Mouse (Mus musculus): Measurements from ENCODE around the gene Glud1. TPM values are rescaled to one million over a fixed set of nuclear protein-coding genes. Genes with fewer than 3 reads are reported as not detected.
"Not testable (repeated sequence)": the region's sequence is repeated elsewhere in the genome, so short reads cannot be mapped to it uniquely, and the experiment has no call there.

The Glud1 gene
- polyA plus RNA-seq, 1 experiment from 2014 or later, result 86.0 TPM

DNA sequence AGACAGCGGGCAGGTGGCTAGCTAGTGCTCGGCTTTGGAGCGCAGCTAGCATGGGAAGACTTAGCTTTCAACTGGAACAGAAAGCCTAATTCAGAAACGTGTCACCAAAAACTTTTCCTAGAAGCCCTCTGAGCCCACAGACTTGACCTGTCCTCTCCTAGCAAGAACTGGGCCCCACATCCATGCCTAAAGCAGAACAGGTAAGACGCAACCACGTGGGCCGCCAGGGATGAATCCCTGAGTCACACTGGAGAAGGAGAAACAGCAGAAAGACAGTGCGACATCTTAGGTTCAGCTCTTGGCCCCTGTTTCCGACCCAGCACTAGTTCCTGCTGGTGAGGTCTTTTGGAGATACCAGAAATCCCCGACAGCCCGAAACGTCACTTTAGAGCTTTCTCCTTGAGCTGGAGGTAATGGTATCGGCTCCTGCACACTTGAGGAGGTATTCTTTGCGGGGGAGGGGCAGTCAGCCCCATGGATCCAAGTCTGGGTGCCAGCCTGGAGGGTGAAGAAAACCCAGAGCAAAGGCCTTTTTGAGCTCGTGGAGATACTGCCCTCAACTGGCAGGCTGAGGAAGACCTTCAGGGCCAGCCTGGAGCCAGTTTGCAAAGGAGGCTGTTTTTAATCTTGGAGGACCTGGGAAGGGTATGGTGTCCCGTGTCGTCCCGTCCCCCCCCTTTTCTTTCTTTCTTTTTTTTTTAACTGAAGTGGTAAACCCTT lies 52.4 kb downstream of the Glud1 start:
- H3K36me3 ChIP-seq (ENCODE audit: control insufficient read depth, insufficient read depth, low read length), result no peaks in the 10 kb centered on the region
- 28% methylated on average over 18 of the region's 18 CpGs for WGBS
- DNase-seq (ENCODE audit: low spot score) (peak; percentile 69), ATAC-seq (ENCODE audit: low FRiP score) (peak; percentile 49)
- no peak overlapping the region for H3K27ac ChIP-seq (ENCODE audit: low read depth, low read length)
- H3K4me1 ChIP-seq (replicated peaks; ENCODE audit: control insufficient read depth, insufficient read depth, low read length), result no peaks in the 10 kb centered on the region
- H3K9me3 ChIP-seq (ENCODE audit: control insufficient read depth, low read length), result no peaks in the 10 kb centered on the region
- H3K27me3 ChIP-seq (ENCODE audit: control insufficient read depth, insufficient read depth, low read length), result no peaks in the 10 kb centered on the region; the same call in 1 of the 2 replicates
- H3K4me3 ChIP-seq (ENCODE audit: low read depth, low read length), result peak overlapping the region; percentile 30
- H3K4me2 ChIP-seq (replicated peaks; ENCODE audit: low read depth, low read length), result peak overlapping the region; percentile 44
- no peak overlapping the region for H3K9ac ChIP-seq (ENCODE audit: low read depth, low read length)

GRCm38 (mm10) chr14:34363490-34364253 lies 53.1 kb downstream of the Glud1 start:
- H3K9ac ChIP-seq (ENCODE audit: low read depth, low read length), result peak overlapping the region; percentile 51
- peak overlapping the region; percentile 44 for H3K4me2 ChIP-seq (replicated peaks; ENCODE audit: low read depth, low read length)
- H3K4me3 ChIP-seq (ENCODE audit: low read depth, low read length), result peak overlapping the region; percentile 30
- H3K27me3 ChIP-seq (ENCODE audit: control insufficient read depth, insufficient read depth, low read length), result no peaks in the 10 kb centered on the region; the same call in 1 of the 2 replicates
- H3K9me3 ChIP-seq (ENCODE audit: control insufficient read depth, low read length), result no peaks in the 10 kb centered on the region
- ATAC-seq (ENCODE audit: low FRiP score), result peak; percentile 81
- H3K4me1 ChIP-seq (replicated peaks; ENCODE audit: control insufficient read depth, insufficient read depth, low read length), result no peaks in the 10 kb centered on the region
- H3K27ac ChIP-seq (ENCODE audit: low read depth, low read length), result no peak overlapping the region
- WGBS, result 2% methylated on average over 32 of the region's 32 CpGs
- no peaks in the 10 kb centered on the region for H3K36me3 ChIP-seq (ENCODE audit: control insufficient read depth, insufficient read depth, low read length)
- DNase-seq (ENCODE audit: low spot score), result peak; percentile 71

DNA sequence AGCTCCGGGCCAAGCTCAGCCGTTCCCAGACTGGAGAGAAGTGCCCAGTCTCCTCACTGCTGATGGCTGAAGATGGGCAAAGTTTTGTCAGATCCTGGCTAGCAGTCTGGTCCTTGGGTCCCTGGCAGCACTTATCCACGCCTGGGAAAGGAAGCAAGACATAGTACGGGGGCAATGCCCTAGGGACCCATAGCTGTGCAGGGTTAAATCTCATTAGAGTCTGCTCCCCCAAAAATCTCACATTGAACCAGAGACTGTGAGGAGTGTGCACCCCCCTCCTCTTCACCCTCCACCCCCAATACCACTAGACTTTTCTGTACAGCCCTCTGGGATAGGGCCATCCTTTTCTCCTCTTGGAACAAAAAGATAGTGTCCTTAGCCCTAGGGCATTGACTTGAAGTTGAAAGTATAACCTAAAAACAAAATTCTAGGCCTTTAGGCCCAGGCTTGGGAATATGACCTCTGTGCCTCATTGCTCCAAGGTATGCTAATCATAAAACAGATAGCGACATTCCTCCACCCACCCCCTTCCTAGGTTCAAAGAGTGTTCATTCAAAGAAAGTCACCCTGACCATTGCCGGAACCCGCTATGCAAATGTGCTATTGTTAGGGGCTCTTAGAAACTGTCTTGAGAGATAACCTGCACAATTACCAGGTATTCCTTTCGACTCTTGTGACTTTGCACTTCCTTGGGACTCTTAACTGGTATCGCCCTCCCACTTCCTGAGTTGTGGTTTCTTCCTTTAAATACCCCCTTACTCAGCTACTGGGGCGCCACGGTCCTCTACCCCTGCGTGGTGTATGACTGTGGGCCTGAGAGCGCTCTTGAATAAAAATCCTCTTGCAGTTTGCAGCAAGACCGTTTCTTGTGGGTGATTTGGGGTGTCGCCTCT lies 54.0 kb downstream of the Glud1 start:
- not testable (repeated sequence) for H3K27ac ChIP-seq (ENCODE audit: low read depth, low read length); DNase-seq (ENCODE audit: low spot score); H3K9me3 ChIP-seq (ENCODE audit: control insufficient read depth, low read length); H3K27me3 ChIP-seq (ENCODE audit: control insufficient read depth, insufficient read depth, low read length); H3K4me1 ChIP-seq (replicated peaks; ENCODE audit: control insufficient read depth, insufficient read depth, low read length); H3K36me3 ChIP-seq (ENCODE audit: control insufficient read depth, insufficient read depth, low read length)
- peak; percentile 43 for ATAC-seq (ENCODE audit: low FRiP score)
- Histone ChIP-seq H3K4me3 (ENCODE audit: low read depth, low read length) (peak overlapping the region; percentile 30; the same call in 1 of the 2 replicates), H3K9ac (ENCODE audit: low read depth, low read length) (peak overlapping the region; percentile 51; the same call in 1 of the 2 replicates), H3K4me2 (replicated peaks; ENCODE audit: low read depth, low read length) (peak overlapping the region; percentile 44)
- WGBS, result 78% methylated on average over 15 of the region's 15 CpGs

- 96% methylated on average over 2 of the region's 2 CpGs for WGBS
- no peaks in the 10 kb centered on the region; the same call in 1 of the 2 replicates for H3K27me3 ChIP-seq (ENCODE audit: control insufficient read depth, insufficient read depth, low read length)
- no peak overlapping the region for H3K4me3 ChIP-seq (ENCODE audit: low read depth, low read length)
- H3K36me3 ChIP-seq (ENCODE audit: control insufficient read depth, insufficient read depth, low read length), result no peaks in the 10 kb centered on the region
- no peak overlapping the region for H3K9ac ChIP-seq (ENCODE audit: low read depth, low read length)
- ATAC-seq (ENCODE audit: low FRiP score), result no peak
- no peak overlapping the region for H3K4me2 ChIP-seq (replicated peaks; ENCODE audit: low read depth, low read length)
- no peak for DNase-seq (ENCODE audit: low spot score)
- no peak overlapping the region for H3K27ac ChIP-seq (ENCODE audit: low read depth, low read length)
- no peaks in the 10 kb centered on the region for H3K4me1 ChIP-seq (replicated peaks; ENCODE audit: control insufficient read depth, insufficient read depth, low read length)
- no peaks in the 10 kb centered on the region for H3K9me3 ChIP-seq (ENCODE audit: control insufficient read depth, low read length)
These were observed 54.6 kb downstream of the Glud1 start for GRCm38 (mm10) chr14:34365147-34365507.

DNA sequence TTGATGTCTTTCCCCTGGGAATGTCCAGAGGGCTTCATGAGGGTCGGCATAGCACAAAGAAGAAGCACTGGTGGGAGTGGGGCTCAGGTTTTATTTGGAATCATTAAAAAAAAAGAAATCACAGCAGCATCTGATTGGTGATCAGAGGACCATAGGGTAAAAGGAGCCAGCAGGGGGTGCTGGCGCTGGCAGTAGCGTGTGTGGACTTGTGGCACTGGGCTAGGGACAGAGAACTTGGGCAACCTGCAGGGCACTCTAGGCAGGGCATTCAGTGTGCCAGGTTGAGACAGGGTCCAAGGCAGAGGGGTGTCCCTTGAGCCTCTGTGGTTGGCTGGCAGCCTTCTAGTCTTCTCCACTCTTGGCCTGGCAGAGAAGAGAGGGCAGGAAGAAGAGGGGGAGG lies 59.7 kb downstream of the Glud1 start:
- H3K9me3 ChIP-seq (ENCODE audit: control insufficient read depth, low read length), result no peaks in the 10 kb centered on the region
- no peak overlapping the region for H3K4me3 ChIP-seq (ENCODE audit: low read depth, low read length)
- no peak overlapping the region for H3K27ac ChIP-seq (ENCODE audit: low read depth, low read length)
- no peak overlapping the region for H3K9ac ChIP-seq (ENCODE audit: low read depth, low read length)
- no peaks in the 10 kb centered on the region for H3K36me3 ChIP-seq (ENCODE audit: control insufficient read depth, insufficient read depth, low read length)
- DNase-seq (ENCODE audit: low spot score), result no peak
- WGBS, result 64% methylated on average over 3 of the region's 3 CpGs
- no peak for ATAC-seq (ENCODE audit: low FRiP score)
- no peaks in the 10 kb centered on the region for H3K4me1 ChIP-seq (replicated peaks; ENCODE audit: control insufficient read depth, insufficient read depth, low read length)
- H3K4me2 ChIP-seq (replicated peaks; ENCODE audit: low read depth, low read length), result no peak overlapping the region
- H3K27me3 ChIP-seq (ENCODE audit: control insufficient read depth, insufficient read depth, low read length), result no peaks in the 10 kb centered on the region

- Histone ChIP-seq H3K36me3 (ENCODE audit: control insufficient read depth, insufficient read depth, low read length) (no peaks in the 10 kb centered on the region), H3K4me1 (replicated peaks; ENCODE audit: control insufficient read depth, insufficient read depth, low read length) (no peaks in the 10 kb centered on the region), H3K27me3 (ENCODE audit: control insufficient read depth, insufficient read depth, low read length) (no peaks in the 10 kb centered on the region), H3K4me3 (ENCODE audit: low read depth, low read length) (no peak overlapping the region), H3K27ac (ENCODE audit: low read depth, low read length) (no peak overlapping the region), H3K9me3 (ENCODE audit: control insufficient read depth, low read length) (no peaks in the 10 kb centered on the region), H3K4me2 (replicated peaks; ENCODE audit: low read depth, low read length) (no peak overlapping the region), H3K9ac (ENCODE audit: low read depth, low read length) (no peak overlapping the region)
- ATAC-seq (ENCODE audit: low FRiP score), result no peak
- WGBS, result 91% methylated on average over 3 of the region's 3 CpGs
- DNase-seq (ENCODE audit: low spot score), result no peak
These were observed 60.4 kb downstream of the Glud1 start for GRCm38 (mm10) chr14:34370921-34371320.

- ATAC-seq (ENCODE audit: low FRiP score), result no peak
- Histone ChIP-seq H3K36me3 (ENCODE audit: control insufficient read depth, insufficient read depth, low read length) (no peaks in the 10 kb centered on the region), H3K27me3 (ENCODE audit: control insufficient read depth, insufficient read depth, low read length) (no peaks in the 10 kb centered on the region), H3K4me1 (replicated peaks; ENCODE audit: control insufficient read depth, insufficient read depth, low read length) (no peaks in the 10 kb centered on the region), H3K4me3 (ENCODE audit: low read depth, low read length) (no peak overlapping the region), H3K27ac (ENCODE audit: low read depth, low read length) (no peak overlapping the region), H3K4me2 (replicated peaks; ENCODE audit: low read depth, low read length) (no peak overlapping the region), H3K9ac (ENCODE audit: low read depth, low read length) (no peak overlapping the region), H3K9me3 (ENCODE audit: control insufficient read depth, low read length) (no peaks in the 10 kb centered on the region)
- 88% methylated on average over 2 of the region's 2 CpGs for WGBS
- no peak for DNase-seq (ENCODE audit: low spot score)
These were observed 61.2 kb downstream of the Glud1 start for GRCm38 (mm10) chr14:34371763-34372162.

DNA sequence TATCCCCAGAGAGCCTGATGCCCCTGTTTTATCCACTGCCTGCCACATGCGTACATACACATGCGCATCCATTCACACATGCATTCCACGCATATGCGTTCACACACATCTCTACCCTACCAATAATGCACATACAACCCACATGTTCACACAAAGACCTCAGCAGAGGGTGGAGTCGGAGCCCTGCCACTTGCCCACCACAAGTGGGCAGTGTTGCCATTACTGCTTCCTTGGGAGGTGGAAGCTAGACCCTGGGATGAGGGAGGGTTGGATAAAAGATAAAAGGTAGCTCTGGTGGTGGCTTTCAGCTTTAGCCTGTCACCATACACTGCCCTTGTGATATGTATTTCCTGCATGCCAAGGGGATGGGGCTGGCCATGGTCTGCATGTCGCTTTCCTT lies 62.1 kb downstream of the Glud1 start:
- H3K27ac ChIP-seq (ENCODE audit: low read depth, low read length), result no peak overlapping the region
- ATAC-seq (ENCODE audit: low FRiP score), result no peak
- H3K4me1 ChIP-seq (replicated peaks; ENCODE audit: control insufficient read depth, insufficient read depth, low read length), result no peaks in the 10 kb centered on the region
- H3K4me3 ChIP-seq (ENCODE audit: low read depth, low read length), result no peak overlapping the region
- no peak overlapping the region; the same call in 1 of the 2 replicates for H3K4me2 ChIP-seq (replicated peaks; ENCODE audit: low read depth, low read length)
- H3K9ac ChIP-seq (ENCODE audit: low read depth, low read length), result no peak overlapping the region
- H3K36me3 ChIP-seq (ENCODE audit: control insufficient read depth, insufficient read depth, low read length), result no peaks in the 10 kb centered on the region
- DNase-seq (ENCODE audit: low spot score), result peak; percentile 52
- no peaks in the 10 kb centered on the region for H3K9me3 ChIP-seq (ENCODE audit: control insufficient read depth, low read length)
- H3K27me3 ChIP-seq (ENCODE audit: control insufficient read depth, insufficient read depth, low read length), result no peaks in the 10 kb centered on the region
- WGBS, result 80% methylated on average over 6 of the region's 6 CpGs

All from hindbrain, embryonic 11.5 days (tissue).